Mouse (Mus musculus) kidney, adult 2 months (tissue): ENCODE data around the gene Shld2.

ENCODE experiments used
- CTCF ChIP-seq: fragments of 200-500 bp; conservative IDR thresholded peaks from 2 replicates; pipeline ENCODE4 v1.5.1; 2011; ENCODE audit warnings: low read depth, mild to moderate bottlenecking, control low read depth, low read length, moderate library complexity, mixed read lengths; ENCODE audit not compliant: insufficient read depth, insufficient read length
- POLR2A ChIP-seq: fragments of 200-500 bp; IDR thresholded peaks from one replicate; pipeline ENCODE4 v1.6.1; 2011; ENCODE audit warnings: low read depth, low read length, control low read depth

GRCm38 (mm10) chr14:34226566-34226965, 83.7 kb downstream of the Shld2 start:
- no peak for TF ChIP-seq CTCF
- no peak for TF ChIP-seq POLR2A
